In the genomic region with DNA sequence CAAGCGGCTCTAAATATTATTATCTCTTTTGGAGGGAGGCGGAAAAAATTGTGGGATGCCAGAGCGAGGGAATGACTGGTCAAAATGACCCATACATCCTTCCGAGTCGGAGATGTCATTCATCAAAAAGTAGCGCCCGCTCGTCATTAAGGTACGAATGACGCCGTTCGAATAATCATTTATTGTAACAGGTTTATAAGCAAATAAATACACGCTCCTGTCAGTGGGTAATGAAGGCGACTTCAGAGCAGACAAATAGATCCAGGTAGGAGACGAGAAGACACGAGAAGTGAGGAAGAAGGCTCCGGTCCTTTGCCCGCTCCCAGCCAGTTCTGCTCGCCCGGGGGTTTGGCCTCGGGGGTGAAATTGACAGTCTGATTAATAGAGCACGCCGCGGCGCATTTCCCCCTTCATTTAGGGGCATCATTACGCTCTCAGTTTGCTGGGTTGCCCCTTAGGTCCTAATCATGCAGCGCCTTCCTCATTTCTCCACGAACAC, we compare ENCODE assay signal across 14 mouse cellular contexts. TPM values are rescaled to one million over a fixed set of nuclear protein-coding genes. Genes with fewer than 3 reads are reported as not detected.
DNase-seq lines count a peak whose midpoint lies in the region; ATAC-seq lines count a peak whose summit lies in the region.
"Had no signal": no experiment of that assay in that cellular context is flagged by ENCODE, and none has a peak within 500 bp of the region (broad histone marks: within the 10 kb centered on the region; RNA-seq: fewer than 3 reads in every experiment).

A gene (minus strand): TSS at position 51 of the 499 bp plus-strand sequence.

- H3K4me2 ChIP-seq in hindbrain, embryonic 16.5 days (ENCODE audit: low read length) = no peak within 1 kb of the TSS
- no peak within 1 kb of the TSS for H3K4me2 ChIP-seq in midbrain, embryonic 16.5 days (ENCODE audit: low read length)
- H3K4me2 ChIP-seq: forebrain, embryonic 12.5 days; stomach, embryonic 15.5 days had no signal

- WGBS in heart, embryonic 10.5 days = 2% methylated on average over 28 of the region's 28 CpGs
- WGBS in hindbrain, embryonic 16.5 days = 2% methylated on average over 28 of the region's 28 CpGs
- WGBS in midbrain, embryonic 16.5 days = 2% methylated on average over 28 of the region's 28 CpGs

- no peaks in the 10 kb centered on the region for H3K9me3 ChIP-seq in heart, embryonic 10.5 days
- no peaks in the 10 kb centered on the region; the same call in 1 of the 2 replicates for H3K9me3 ChIP-seq in hindbrain, embryonic 16.5 days (ENCODE audit: control insufficient read depth, low read length)
- H3K9me3 ChIP-seq in midbrain, embryonic 16.5 days (replicated peaks; ENCODE audit: control insufficient read depth, low read length, poor library complexity, severe bottlenecking) = no peaks in the 10 kb centered on the region
- H3K9me3 ChIP-seq: heart, embryonic 13.5 days; stomach, embryonic 15.5 days had no signal

- no peak within 1 kb of the TSS for H3K9ac ChIP-seq in hindbrain, embryonic 16.5 days (ENCODE audit: low read depth, low read length)
- H3K9ac ChIP-seq in midbrain, embryonic 16.5 days (ENCODE audit: low read depth, low read length) = no peak within 1 kb of the TSS
- H3K9ac ChIP-seq: forebrain, embryonic 12.5 days; heart, embryonic 13.5 days; liver, postnatal 0 days; stomach, embryonic 15.5 days had no signal

- DNase-seq in heart, embryonic 10.5 days (ENCODE audit: low spot score) = no peak
- DNase-seq in heart, adult 8-10 months (ENCODE audit: low spot score) = no peak
- peak; percentile 53 for DNase-seq in embryo, embryonic 11 days
- DNase-seq in lung, postnatal 14 days = no peak
- no peak for DNase-seq in lung, postnatal 10 days
- DNase-seq in c-Kit-positive CD71-positive TER-119-positive erythroid progenitor cells, embryonic 14.5 days (ENCODE audit: low spot score) = no peak
- DNase-seq: cerebellum, adult 11-12 months; liver, postnatal 0 days had no signal

- H3K4me3 ChIP-seq in heart, embryonic 10.5 days = peak within 1 kb of the TSS; percentile 35
- peak within 1 kb of the TSS; percentile 14 for H3K4me3 ChIP-seq in hindbrain, embryonic 16.5 days (ENCODE audit: low read length)
- peak within 1 kb of the TSS; percentile 15; the same call in 1 of the 2 replicates for H3K4me3 ChIP-seq in midbrain, embryonic 16.5 days (ENCODE audit: low read depth, low read length)
- H3K4me3 ChIP-seq: stomach, embryonic 15.5 days had no signal

- no peak for ATAC-seq in hindbrain, embryonic 16.5 days
- no peak for ATAC-seq in midbrain, embryonic 16.5 days
- ATAC-seq: liver, postnatal 0 days had no signal

- H3K4me1 ChIP-seq in heart, embryonic 10.5 days = peaks cover 29% of the 10 kb centered on the region
- H3K4me1 ChIP-seq in hindbrain, embryonic 16.5 days (ENCODE audit: control insufficient read depth, insufficient read depth, low read depth, low read length) = peaks cover 6% of the 10 kb centered on the region
- peaks cover 8% of the 10 kb centered on the region for H3K4me1 ChIP-seq in midbrain, embryonic 16.5 days (ENCODE audit: control insufficient read depth, insufficient read depth, low read length)

- peaks cover 100% of the 10 kb centered on the region for H3K27me3 ChIP-seq in heart, embryonic 10.5 days (ENCODE audit: insufficient read depth, poor library complexity, severe bottlenecking)
- peaks cover 57% of the 10 kb centered on the region for H3K27me3 ChIP-seq in hindbrain, embryonic 16.5 days (replicated peaks; ENCODE audit: control insufficient read depth, insufficient read depth, low read length)
- H3K27me3 ChIP-seq in midbrain, embryonic 16.5 days (ENCODE audit: control insufficient read depth, insufficient read depth, low read depth, low read length) = peaks cover 55% of the 10 kb centered on the region

- no peak within 1 kb of the TSS for H3K27ac ChIP-seq in heart, embryonic 10.5 days
- 0 out of 2 replicates have a peak within 1 kb of the TSS, but pooled peaks have one; percentile 21 for H3K27ac ChIP-seq in hindbrain, embryonic 16.5 days (ENCODE audit: low read depth, low read length)
- 0 out of 2 replicates have a peak within 1 kb of the TSS, but pooled peaks have one; percentile 15 for H3K27ac ChIP-seq in midbrain, embryonic 16.5 days (ENCODE audit: low read length)
- H3K27ac ChIP-seq: forebrain, embryonic 12.5 days; heart, embryonic 13.5 days; stomach, embryonic 15.5 days had no signal

- no peaks in the 10 kb centered on the region for H3K36me3 ChIP-seq in heart, embryonic 10.5 days
- no peaks in the 10 kb centered on the region for H3K36me3 ChIP-seq in hindbrain, embryonic 16.5 days (ENCODE audit: control insufficient read depth, insufficient read depth, low read length)
- H3K36me3 ChIP-seq in midbrain, embryonic 16.5 days (ENCODE audit: control insufficient read depth, insufficient read depth, low read length) = no peaks in the 10 kb centered on the region
- H3K36me3 ChIP-seq: forebrain, embryonic 12.5 days; heart, embryonic 13.5 days; stomach, embryonic 15.5 days had no signal

RNA-seq across cellular contexts. Expression of the gene that starts here (rescaled TPM):
- not detected in 2 replicates for polyA plus RNA-seq in heart, embryonic 10.5 days (2016; fragmentation: Nextera tagmentation; extraction: Ambion mirVana)
- total RNA-seq in heart, adult 8-10 months (2022) = not detected
- 0.40 and 0.58 TPM in 2 replicates for polyA plus RNA-seq in hindbrain, embryonic 16.5 days (2015; fragmentation: Nextera tagmentation; extraction: Ambion mirVana)
- polyA plus RNA-seq in midbrain, embryonic 16.5 days (2015; fragmentation: Nextera tagmentation; extraction: Ambion mirVana) = 0.21 and 0.42 TPM in 2 replicates
- polyA plus RNA-seq: forebrain, embryonic 12.5 days; heart, embryonic 13.5 days; large intestine, adult 2 months; liver, postnatal 0 days; stomach, embryonic 15.5 days had no signal
